Mouse (Mus musculus) yolk sac, embryonic 10.5 days (tissue): ENCODE data around the gene Cks1b.

Experiments used
- DNase-seq: peaks from one replicate; pipeline ENCODE4 v3.0.0-alpha.2; 2017; ENCODE audit warnings: low spot score

The Cks1b gene

DNA sequence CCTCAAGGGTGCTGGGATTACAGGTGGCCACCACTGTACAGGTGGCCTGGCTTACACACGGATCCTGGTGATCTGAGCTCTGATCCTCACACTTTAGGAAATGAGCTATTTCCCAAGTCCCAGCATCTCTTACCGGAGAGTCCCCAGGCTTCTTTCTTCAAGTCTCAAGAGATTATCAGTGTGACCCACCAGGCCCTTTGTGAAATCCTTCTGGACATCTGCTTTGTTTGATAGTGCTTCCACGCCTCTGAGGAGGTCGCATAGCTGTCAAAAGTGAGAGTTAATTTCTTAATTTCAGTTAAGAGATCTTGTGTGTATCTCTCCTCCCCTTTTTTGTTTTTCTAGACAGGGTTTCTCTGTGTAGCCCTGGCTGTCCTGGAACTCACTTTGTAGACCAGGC, 7.7 kb upstream of the Cks1b start:
- DNase-seq, result no peak

DNA sequence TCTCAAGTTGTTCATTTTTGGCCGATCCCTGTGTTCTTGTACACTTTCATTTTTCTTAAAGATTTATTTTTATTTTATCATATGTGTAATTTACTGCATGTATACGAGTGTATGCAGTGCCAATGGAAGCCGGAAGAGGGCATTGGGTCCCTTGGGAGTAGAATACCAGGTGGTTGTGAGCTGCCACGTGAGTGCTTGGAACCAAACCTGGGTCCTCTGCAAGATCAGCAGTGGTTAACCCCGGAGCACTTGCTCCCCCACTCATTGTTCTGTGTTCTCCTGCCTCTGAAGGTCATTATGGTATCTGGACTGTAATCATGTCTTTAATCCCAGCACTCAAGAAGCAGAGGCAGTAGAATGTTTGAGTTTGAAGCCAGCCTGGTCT, 7.0 kb upstream of the Cks1b start:
- no peak for DNase-seq

DNA sequence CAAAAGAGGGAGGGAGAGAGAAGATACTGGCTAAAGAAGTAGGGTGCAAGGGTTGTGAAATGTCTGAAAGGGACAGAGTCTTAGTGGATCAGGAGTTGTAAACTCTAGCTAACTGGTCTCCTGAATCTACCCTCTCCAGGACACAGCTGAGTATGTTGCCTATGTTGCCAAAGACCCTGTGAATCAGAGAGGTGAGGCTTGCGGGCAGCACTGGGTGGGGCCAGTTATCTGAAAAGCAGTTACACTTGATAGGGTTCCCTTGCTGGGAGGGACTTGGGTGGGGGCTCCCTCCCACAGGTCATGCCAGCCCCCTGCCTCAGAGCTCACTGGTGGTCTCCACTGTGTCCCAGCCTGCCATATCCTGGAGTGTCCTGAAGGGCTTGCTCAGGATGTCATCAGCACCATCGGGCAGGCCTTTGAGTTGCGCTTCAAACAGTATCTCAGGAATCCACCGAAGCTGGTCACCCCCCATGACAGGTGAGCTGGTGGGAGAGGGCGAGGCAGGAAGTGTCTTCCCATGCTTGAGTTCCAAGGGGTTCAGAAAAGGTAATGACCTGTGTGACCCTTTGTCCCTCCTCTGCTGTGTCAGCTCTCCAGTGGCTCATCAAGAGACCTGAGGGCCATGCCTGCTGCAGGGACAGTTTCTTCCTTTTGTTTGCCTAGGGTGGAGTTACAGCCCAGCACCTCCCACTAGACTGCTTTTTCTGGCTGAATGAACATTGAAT, 6.4 kb upstream of the Cks1b start:
- DNase-seq, result peak; percentile 84

DNA sequence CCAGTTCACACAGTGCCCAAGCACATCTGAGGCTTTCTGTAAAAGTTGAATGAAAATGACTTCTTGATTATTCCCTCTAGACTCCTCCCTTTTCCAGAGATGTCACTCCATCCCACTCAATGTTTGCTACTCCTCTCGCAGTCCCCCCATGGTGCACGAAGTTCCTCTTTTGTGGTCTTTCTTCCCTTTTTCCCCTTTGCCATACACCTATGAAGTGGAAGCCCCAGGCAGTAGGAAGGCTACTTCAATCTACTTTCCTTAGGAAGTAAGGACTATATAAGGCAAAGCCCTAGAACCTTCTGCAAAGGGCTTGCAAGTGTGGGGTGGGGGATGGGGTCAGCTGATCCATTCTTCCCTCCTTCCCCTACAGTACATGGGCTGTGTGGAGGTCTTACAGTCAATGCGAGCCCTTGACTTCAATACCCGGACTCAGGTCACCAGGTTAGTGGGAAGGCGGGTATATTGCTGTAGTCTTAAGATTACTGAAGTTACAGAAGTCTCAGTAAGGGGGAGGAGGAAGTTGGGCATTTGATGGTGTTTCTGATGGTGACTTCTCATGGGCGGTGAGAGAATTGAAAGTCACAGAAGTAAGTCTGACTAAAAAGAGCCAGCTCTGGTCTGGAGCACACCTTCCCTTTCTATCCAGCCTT, 4.5 kb upstream of the Cks1b start:
- no peak for DNase-seq

DNA sequence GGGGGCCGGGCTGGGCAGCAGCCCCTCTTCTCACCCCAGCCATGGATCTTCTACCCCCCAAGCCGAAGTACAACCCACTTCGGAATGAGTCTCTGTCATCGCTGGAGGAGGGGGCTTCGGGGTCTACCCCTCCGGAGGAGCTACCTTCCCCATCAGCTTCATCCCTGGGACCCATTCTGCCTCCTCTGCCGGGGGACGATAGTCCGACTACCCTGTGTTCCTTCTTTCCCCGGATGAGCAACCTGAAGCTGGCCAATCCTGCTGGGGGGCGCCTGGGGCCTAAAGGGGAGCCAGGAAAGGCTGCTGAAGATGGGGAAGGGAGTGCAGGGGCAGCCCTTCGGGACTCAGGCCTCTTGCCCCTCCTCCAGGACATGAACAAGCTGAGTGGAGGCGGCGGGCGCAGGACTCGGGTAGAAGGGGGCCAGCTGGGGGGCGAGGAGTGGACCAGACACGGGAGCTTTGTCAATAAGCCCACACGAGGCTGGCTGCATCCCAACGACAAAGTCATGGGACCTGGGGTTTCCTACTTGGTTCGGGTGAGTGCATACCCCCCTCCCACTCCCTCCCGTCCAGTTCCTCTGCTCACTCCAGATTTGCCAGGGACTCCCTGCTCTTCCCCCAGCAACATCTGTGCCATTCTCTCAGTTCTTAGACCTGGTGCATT, 3.8 kb upstream of the Cks1b start:
- peak; percentile 22 for DNase-seq

DNA sequence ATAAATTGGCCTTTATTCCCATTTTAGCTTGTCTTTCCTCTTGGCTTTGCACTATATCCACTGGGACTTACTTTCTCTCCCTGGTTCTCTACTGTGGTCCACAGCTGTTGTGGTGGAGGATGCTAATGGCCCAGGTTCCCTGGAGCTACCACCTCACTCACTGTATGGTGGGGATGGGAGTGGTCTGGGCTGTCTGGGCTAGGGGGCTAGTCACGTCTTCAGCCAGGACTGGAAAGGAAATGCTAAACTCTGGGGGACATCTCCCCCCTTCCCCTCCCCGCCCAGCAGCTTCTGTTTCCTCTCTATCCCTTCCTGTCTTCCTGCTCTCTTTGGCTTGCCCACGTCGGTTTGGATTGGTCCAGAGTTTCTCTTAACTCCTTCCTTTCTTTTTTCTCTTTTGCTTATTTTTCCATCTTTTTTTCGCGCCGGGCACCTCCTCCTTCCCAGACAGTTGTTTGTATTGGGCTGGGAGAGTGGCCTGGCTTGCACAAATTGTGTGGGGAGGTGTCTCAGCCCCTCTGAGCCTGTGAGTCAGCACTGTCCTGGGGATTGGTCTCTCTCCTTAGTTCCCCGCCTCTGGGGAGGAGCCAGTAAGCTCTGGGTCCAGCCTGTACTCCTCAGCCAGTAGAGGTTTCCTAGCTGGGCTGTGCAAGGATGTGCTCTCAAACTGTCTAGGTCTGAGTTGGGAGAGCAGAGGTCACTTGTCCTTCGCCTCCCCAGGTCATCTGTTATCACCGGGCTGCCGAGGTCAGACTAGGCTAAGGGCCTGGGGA, 3.0 kb upstream of the Cks1b start:
- DNase-seq, result peak; percentile 95

DNA sequence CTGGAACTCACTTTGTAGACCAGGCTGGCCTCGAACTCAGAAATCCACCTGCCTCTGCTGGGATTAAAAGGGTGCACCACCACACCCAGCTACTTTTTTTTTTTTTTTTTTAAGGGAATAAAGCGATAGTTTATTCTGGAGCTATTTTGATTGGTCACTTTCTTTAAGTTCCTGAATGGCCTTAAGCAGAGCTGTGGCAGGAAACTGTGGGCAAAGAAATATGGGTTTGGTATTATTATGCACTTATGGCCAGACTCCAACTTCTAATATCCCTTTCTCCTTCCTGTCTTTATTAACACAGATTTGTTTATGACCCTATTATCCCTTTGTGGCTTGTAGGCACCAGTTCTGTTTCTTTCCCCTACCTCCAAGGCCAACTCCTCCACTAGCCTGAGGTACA, 2.2 kb upstream of the Cks1b start:
- no peak for DNase-seq

DNA sequence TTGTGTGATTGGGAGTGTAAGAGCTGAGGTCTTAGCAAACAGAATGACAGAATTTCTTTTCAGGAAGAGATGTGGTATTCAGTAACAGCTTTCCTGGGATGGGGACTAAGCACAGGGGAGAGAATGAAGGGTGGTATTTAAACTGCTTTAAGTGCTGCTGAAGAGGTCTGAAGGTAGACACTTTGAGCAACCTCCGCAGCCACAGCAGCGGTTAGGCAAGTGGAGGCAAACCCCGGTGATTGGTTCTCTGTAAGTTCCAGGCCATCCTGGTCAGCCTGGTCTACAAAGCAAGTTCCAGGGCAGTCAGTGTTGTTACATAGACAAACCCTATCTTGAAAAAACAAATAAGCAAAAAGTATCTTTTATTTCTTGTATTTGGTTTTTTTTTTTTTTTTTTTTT, 1.8 kb upstream of the Cks1b start:
- no peak for DNase-seq

DNA sequence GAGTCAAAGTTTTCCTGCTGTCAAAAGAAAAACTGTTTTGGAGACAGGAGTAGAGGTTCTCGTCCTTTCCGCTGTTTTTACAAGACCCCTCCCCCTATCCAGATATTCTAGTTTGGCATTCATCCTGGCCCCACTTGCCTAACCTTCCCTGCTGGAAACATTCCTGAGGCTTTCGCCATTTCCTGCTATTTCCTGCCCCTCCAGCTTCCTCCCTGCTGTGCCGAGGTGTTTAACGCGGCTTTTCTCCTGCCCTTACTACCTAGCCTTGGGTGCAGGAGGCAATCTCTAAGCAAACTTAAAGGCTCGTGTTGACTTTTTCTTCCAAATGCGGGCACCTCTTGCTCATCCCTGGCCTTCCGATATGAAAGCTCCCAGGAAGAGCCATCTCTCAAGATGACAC, 1.4 kb upstream of the Cks1b start:
- peak; percentile 82 for DNase-seq

DNA sequence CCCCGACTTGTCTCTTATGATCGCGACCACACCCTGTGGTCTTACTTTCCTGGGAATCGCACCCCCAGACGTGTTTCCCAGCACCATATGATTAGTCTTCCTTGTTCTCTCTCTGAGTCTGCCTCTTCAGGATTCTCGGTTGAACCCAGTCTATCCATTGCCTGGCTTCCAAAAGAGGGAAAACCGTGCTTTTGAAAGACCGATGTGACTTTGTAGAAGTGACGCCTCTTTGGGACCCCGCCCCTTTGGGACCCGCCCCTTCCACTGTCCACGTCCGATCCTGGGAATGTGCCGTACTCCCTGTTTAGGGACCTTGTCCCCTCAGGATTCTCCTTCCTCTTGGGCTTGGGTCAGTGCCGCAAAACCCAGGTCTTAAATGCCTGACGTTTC, 673 bp upstream of the Cks1b start:
- peak; percentile 92 for DNase-seq

DNA sequence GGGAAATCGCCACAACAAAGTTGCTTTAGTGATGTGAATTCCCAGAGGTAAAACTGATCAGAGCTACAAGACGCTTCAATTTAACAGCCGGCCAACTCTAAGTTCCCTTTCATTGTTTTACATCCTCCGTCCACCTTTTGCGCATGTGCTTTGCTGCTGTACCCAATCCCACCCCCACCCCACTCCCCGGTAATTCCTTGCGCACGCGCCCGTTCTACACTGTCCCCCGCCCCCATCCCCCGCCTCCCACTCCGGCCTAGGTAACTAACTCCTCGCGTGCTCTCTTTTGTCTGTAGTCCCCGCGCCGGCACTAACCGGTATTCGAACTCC, 378 bp downstream of the Cks1b start:
- DNase-seq, result no peak

DNA sequence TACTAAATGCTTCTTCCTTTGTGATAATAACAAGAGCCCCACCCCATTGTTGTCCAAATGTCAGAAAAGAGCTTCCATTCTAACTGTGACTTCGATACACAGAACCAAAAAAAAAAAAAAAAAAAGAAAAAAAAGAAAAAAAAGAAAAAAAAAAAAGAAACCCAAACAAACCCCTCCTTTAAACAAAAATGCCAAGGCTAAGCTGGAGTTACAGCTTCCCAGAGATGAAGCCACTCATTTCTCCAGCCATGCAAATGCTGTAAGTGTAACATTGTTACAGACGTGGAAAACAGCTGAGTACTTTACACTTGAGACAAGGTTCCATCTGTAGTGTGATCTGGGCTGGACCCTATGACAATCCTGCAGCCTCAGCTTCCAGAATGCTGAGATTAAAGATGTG, 1.1 kb downstream of the Cks1b start:
- DNase-seq, result no peak

DNA sequence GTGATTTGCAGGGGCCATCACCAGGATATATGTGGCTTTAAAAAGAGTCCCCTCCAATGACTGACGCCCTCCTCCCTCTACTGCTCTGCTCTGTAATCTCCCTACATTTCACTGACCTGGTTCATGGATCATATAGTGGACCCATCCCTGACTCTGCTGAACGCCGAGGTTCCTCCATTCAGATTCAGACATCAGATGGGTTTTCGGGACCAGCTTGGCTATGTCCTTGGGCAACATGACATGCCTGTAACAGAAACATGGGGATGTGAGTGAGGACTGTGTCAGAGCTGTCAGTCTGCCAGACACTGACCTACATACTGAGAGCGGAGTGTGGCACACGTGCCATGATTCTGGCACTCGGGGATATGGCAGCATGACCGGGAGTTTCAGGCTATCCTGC, 2.0 kb downstream of the Cks1b start:
- no peak for DNase-seq

DNA sequence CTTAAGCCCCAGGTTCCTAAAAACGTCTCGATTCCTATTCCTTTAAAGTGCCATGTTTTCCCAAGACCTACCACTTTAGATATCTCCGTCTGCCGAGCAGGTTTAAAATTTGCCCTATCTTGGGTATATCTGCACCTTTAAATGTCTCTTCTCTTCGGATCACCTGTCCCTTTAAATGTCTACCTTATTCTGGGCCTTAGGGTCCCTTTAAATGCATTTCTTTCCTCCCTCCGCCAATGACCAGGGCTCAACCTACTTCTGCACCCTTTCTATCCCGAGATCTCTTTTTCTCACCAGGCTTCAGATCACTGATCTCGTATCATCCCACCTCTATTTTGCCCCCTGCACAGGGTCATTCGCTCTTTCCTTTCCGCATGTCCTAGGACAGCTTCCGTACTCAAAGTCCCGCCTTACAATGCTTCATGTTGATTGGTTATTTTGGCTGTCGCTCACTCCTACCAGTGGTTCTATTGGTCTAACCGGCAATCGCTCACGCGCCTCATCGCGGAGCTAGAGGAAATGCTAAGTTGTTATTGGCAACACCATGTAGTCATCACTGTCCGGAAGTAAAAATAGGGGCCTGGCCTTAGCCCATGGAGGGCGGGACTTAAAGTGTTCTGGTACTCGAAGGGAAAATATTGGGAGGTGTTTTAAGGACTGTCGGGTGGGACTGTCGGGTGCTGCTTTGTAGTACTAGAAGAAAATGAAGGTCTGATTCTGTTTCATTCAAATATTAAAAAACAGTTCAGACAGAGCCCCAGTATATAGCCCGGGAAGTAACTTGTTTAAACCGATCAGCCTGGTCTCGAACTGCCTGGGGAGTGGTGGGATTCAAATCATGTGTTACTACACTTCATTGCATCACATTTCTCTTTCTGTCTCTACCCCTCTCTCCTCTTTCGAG, 6.4 kb downstream of the Cks1b start, which contains the start of gene Flad1:
TSS of gene Flad1 (minus strand) at position 381 of the 904 bp plus-strand sequence.
- peak; percentile 100 for DNase-seq

DNA sequence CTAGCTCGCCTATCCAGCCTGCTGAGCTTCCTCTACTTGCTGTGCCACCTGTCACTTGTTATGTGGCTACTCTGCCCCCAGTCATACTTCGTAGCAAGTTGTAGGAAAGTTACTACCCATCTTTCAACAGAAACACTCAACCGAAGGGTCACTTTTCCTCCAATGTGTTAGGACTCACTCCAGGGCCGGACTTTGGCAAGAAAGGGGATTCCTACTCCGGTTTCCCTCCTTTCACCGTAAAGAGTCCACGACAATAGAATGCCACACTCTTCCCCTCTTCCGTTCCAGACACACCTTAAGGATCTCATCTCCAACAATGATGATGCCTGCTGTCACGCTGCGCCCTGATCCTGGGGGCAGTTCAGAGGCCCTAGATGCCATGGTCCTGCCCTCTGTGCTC, 7.3 kb downstream of the Cks1b start:
- DNase-seq, result no peak

DNA sequence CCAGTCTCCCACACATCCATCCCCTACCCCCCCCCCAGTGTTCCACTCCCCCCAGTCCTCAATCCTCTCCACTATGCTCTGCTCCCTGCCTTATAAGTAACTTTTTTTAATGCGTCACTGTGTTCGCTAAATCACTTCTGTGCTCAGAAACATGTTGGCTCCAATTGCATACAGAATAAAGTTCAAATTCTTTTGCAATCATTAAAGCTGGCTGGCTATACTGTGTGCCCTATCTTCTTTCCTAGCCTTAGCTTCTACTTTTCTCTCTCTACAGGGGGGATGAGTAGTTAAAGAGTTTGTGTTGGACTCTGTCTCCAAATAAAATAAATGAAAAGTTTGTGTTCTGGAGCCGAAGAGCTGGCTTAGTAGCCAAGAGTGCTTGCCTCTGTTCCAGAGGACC, 8.5 kb downstream of the Cks1b start:
- no peak for DNase-seq

DNA sequence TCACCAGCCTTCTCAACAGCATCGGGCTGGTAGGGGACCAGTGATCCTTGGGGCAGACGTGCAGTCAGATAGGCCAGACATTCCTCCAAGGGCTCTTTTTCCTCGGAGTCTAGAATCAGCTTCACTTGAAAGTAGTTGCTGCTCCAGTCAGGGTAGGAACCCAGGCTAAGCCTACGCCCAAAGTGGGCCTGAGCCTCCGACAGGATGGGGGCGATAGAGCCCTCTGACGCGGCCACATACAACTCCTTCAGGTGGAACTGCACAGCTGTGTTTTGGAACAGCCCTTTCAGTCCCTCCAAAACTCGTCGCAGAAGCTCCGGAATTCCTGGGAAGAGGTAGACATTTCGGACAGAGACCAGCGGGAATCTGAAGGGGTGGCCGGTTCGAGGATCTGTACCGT, 9.7 kb downstream of the Cks1b start:
- DNase-seq, result no peak

DNA sequence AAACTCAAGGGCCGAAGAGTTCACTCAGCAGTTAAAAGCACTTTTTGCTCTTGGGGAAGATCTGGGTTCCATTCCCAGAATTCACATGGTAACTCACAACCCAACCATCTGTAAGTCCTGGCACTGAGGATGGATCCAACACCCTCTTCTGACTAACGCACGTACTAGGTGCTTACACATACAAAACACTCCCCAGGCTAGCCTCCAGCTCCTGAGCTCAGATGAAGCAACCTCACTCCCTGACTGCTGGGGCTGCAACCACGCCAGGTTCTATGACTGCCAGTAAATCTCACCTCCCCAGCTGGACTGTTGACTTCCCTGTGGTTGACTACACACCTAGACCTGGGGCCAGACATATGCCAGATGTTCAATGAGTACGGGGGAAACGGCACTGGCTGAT, 11.3 kb downstream of the Cks1b start:
- no peak for DNase-seq

DNA sequence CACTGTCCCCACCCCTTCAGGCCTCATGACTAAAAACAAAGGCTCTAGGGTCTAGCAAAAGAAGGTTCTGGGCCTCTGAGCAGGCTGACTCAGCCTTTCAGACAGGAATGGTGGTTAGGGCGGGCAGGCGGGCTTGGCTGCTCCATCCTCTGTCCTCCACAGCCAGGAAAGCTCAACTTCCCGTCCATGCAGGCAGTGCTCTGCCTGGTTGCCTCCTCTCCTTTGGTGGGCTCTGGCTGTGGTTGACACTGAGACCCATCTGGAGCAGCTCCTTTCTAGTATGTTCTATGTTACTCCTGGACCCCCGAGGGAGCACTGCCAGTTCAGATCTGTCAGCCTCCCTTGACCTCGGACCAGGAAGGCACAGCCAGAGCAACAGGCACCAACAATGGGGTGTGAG, 15.5 kb downstream of the Cks1b start, which contains the start of gene Lenep:
TSS of gene Lenep (minus strand) at position 101 of the 400 bp plus-strand sequence.
- no peak for DNase-seq

DNA sequence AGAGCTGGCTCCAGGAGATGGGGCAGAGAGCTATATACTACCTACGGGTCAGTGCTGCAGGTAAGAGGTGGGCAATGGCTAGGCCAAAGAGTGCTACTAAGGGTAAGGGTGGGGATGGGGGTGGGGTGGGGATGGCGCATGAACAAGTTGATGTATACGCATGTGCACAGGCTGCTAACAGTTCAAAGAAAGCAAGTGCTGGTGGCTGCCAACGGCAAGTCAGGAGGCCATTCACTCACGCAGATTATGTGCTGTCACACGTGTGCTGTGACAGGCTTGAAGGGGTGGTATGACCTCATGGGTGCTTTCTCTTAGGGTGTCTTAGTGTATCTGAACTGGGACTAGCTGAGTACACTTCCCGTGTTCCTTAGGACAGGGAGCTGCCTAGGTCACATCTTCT, 16.9 kb downstream of the Cks1b start:
- DNase-seq, result no peak

DNA sequence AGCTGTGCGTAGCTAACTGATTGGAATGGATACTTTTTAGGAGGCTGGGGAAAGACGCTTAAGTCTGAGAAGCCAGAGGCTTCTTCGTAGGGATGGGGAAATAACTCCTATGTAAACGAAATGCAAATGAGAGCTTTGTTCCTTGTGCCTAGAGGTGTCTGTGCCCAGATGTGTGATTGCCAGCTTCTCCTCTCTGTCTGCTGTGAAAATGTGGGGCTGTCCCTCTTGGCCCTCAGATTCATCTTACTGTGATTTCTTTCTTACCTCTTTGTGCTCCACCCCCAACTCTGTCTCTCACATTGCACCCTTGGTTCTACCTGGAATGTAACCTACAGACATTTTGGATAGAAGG, 21.6 kb downstream of the Cks1b start:
- DNase-seq, result no peak
